Mouse (Mus musculus) myocyte (in vitro differentiated cells): ENCODE measurements at regions not wholly inside any gene's neighbourhood (a gene's known extent, or its start where the extent isn't known, plus 50 kb on each side); places are given as distances from the start of the nearest gene placed in this dataset.

Source experiments
- H3K27me3 ChIP-seq: one replicate; pipeline ENCODE4 v1.6.1; 2011; ENCODE audit not compliant: control insufficient read depth, insufficient read depth, insufficient read length
- H3K36me3 ChIP-seq: one replicate; pipeline ENCODE4 v1.6.1; 2011; ENCODE audit not compliant: control insufficient read depth, insufficient read depth
- H3K4me2 ChIP-seq: one replicate; pipeline ENCODE4 v1.6.1; 2011; ENCODE audit warnings: low read depth, control low read depth
- H3K4me3 ChIP-seq: one replicate; pipeline ENCODE4 v1.5.1; 2011; ENCODE audit warnings: mild to moderate bottlenecking, control low read depth, moderate library complexity
- H3K79me2 ChIP-seq: one replicate; pipeline ENCODE4 v1.6.1; 2011; ENCODE audit not compliant: control insufficient read depth, insufficient read depth
- H3ac ChIP-seq: one replicate; pipeline ENCODE4 v1.6.1; 2011; ENCODE audit not compliant: control insufficient read depth, insufficient read length
- CEBPB ChIP-seq: IDR thresholded peaks from 2 replicates; pipeline ENCODE4 v1.6.1; 2011; ENCODE audit warnings: mild to moderate bottlenecking, moderate library complexity; ENCODE audit not compliant: poor library complexity, insufficient read depth, severe bottlenecking
- E2F4 ChIP-seq: IDR thresholded peaks from one replicate; pipeline ENCODE4 v1.6.1; 2011; ENCODE audit warnings: mild to moderate bottlenecking, control low read depth, moderate library complexity; ENCODE audit not compliant: insufficient read depth
- MAX ChIP-seq: IDR thresholded peaks from one replicate; pipeline ENCODE4 v1.6.1; 2011; ENCODE audit warnings: low read depth, mild to moderate bottlenecking, control low read depth
- MYOD1 ChIP-seq, 3 experiments: IDR thresholded peaks; one replicate each; pipeline ENCODE4 v1.6.1; 2011; ENCODE audit warnings: control low read depth in 2 of 3, low read depth in 2 of 3, mild to moderate bottlenecking in 2 of 3, moderate library complexity in 1 of 3; ENCODE audit not compliant: insufficient read length in 2 of 3, control insufficient read depth in 1 of 3
- MYOG ChIP-seq, 3 experiments: IDR thresholded peaks; one replicate each; pipeline ENCODE4 v1.6.1; 2011; ENCODE audit warnings: control low read depth in 2 of 3, low read depth in 2 of 3, mild to moderate bottlenecking in 2 of 3; ENCODE audit not compliant: insufficient read length in 2 of 3, control insufficient read depth in 1 of 3, insufficient read depth in 1 of 3
- POLR2A ChIP-seq: IDR thresholded peaks from one replicate; pipeline ENCODE4 v1.6.1; 2011; ENCODE audit warnings: low read depth, mild to moderate bottlenecking, control low read depth, moderate library complexity; ENCODE audit not compliant: insufficient read length
- POLR2AphosphoS2 ChIP-seq: IDR thresholded peaks from one replicate; pipeline ENCODE4 v1.6.1; 2011; ENCODE audit warnings: low read depth, control low read depth; ENCODE audit not compliant: insufficient read length
- REST ChIP-seq: IDR thresholded peaks from one replicate; pipeline ENCODE4 v1.6.1; 2011; ENCODE audit warnings: mild to moderate bottlenecking, control low read depth, moderate library complexity; ENCODE audit not compliant: insufficient read depth, insufficient read length
- SRF ChIP-seq: IDR thresholded peaks from one replicate; pipeline ENCODE4 v1.6.1; 2011; ENCODE audit warnings: low read depth; ENCODE audit not compliant: control insufficient read depth, insufficient read length
- TCF12 ChIP-seq: IDR thresholded peaks from one replicate; pipeline ENCODE4 v1.6.1; 2011; ENCODE audit warnings: mild to moderate bottlenecking, control low read depth; ENCODE audit not compliant: poor library complexity, insufficient read depth, severe bottlenecking
- TCF3 ChIP-seq: IDR thresholded peaks from one replicate; pipeline ENCODE4 v1.6.1; 2011; ENCODE audit warnings: low read depth, control low read depth; ENCODE audit not compliant: insufficient read length
- USF1 ChIP-seq: IDR thresholded peaks from one replicate; pipeline ENCODE4 v1.6.1; 2011; ENCODE audit warnings: low read depth, mild to moderate bottlenecking, control low read depth, moderate library complexity

- Histone ChIP-seq H3K4me2 (no peak overlapping the region), H3K4me3 (no peak overlapping the region), H3ac (no peak overlapping the region), H3K79me2 (no peaks in the 10 kb centered on the region), H3K27me3 (no peaks in the 10 kb centered on the region), H3K36me3 (no peaks in the 10 kb centered on the region)
- TF ChIP-seq POLR2AphosphoS2, result no peak
- TF ChIP-seq E2F4, result no peak
- TF ChIP-seq SRF, result no peak
Observed at GRCm38 (mm10) chr6:141126614-141127396, 122.3 kb upstream of the Pde3a start.

DNA sequence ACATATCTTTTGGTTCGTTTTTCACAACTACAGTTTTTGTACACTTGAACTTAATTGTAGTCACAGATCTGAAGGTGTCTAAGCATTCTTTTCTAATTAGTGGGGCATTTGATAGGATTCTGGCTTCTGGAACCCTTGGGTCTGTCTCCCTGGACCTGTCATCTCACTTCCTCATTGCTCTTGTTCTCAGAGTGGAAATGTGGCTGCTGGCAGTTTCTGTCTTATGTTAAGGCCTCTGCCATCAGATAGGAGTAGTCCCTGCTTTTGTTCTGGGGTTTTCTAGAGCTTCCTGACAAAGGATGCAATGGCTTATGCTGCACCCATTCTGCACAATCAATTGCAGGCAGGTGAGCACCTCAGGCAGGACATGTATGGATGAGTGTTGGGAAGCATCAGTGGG lies 119.5 kb upstream of the Pde3a start:
- no peaks in the 10 kb centered on the region for H3K27me3 ChIP-seq
- TF ChIP-seq MYOG (IDR thresholded peaks at IDR 0.05; ENCODE audit: control insufficient read depth in 1 of 3, insufficient read depth in 1 of 3, insufficient read length in 2 of 3, low read depth in 2 of 3), result no peak
- H3K36me3 ChIP-seq, result no peaks in the 10 kb centered on the region
- H3K4me3 ChIP-seq, result no peak overlapping the region
- H3K4me2 ChIP-seq, result no peak overlapping the region
- no peak overlapping the region for H3ac ChIP-seq
- H3K79me2 ChIP-seq, result no peaks in the 10 kb centered on the region

DNA sequence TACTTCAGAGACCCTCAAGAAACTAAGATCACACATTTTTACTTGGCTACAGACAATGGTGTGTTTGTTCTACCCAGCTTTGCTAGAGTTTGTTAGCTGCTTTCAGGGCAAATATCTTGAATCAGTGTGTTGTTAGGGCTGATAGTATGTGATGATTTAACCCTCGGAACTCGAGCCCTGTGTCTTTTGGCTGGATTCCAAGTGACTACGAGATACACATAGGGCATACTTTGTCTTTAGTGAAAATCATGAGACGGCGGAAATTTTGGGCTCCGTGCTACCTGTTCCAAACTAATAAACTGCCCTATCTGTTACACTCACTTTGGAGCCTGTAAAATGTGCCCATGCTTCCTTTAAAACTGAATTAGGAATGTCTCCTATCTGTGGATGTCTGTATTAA lies 114.9 kb upstream of the Pde3a start:
- Histone ChIP-seq H3K36me3 (no peaks in the 10 kb centered on the region), H3K4me2 (no peak overlapping the region), H3K27me3 (no peaks in the 10 kb centered on the region), H3K4me3 (no peak overlapping the region), H3ac (no peak overlapping the region), H3K79me2 (no peaks in the 10 kb centered on the region)
- TF ChIP-seq REST (no peak), POLR2A (no peak), SRF (no peak), MAX (no peak), MYOD1 (IDR thresholded peaks at IDR 0.05; ENCODE audit: control insufficient read depth in 1 of 3, insufficient read length in 2 of 3, low read depth in 2 of 3) (no peak), POLR2AphosphoS2 (no peak), E2F4 (no peak), USF1 (no peak), MYOG (IDR thresholded peaks at IDR 0.05; ENCODE audit: control insufficient read depth in 1 of 3, insufficient read depth in 1 of 3, insufficient read length in 2 of 3, low read depth in 2 of 3) (no peak), TCF3 (no peak), CEBPB (no peak), TCF12 (no peak)

GRCm38 (mm10) chr6:141136664-141137375 lies 112.2 kb upstream of the Pde3a start:
- H3K36me3 ChIP-seq, result no peaks in the 10 kb centered on the region

GRCm38 (mm10) chr6:141141016-141141415 lies 108.1 kb upstream of the Pde3a start:
- H3K27me3 ChIP-seq, result no peaks in the 10 kb centered on the region
- H3K36me3 ChIP-seq, result no peaks in the 10 kb centered on the region
- TF ChIP-seq POLR2A (no peak), TCF3 (no peak)
- no peak overlapping the region for H3K4me2 ChIP-seq
- no peak overlapping the region for H3K4me3 ChIP-seq
- H3ac ChIP-seq, result no peak overlapping the region
- H3K79me2 ChIP-seq, result no peaks in the 10 kb centered on the region

More at GRCm38 (mm10) chr6:141136664-141137375, 112.2 kb upstream of the Pde3a start:
- Histone ChIP-seq H3K4me3 (no peak overlapping the region), H3K79me2 (no peaks in the 10 kb centered on the region), H3K27me3 (no peaks in the 10 kb centered on the region), H3K4me2 (no peak overlapping the region), H3ac (no peak overlapping the region)
- TF ChIP-seq MYOG (IDR thresholded peaks at IDR 0.05; ENCODE audit: control insufficient read depth in 1 of 3, insufficient read depth in 1 of 3, insufficient read length in 2 of 3, low read depth in 2 of 3), result no peak
- TF ChIP-seq SRF, result no peak
- no peak for TF ChIP-seq TCF3
- TF ChIP-seq REST, result no peak
- TF ChIP-seq POLR2AphosphoS2, result no peak
- TF ChIP-seq TCF12, result no peak
- no peak for TF ChIP-seq USF1
- TF ChIP-seq MAX, result no peak
- TF ChIP-seq POLR2A, result no peak
- TF ChIP-seq CEBPB, result no peak
- TF ChIP-seq E2F4, result no peak
- TF ChIP-seq MYOD1 (IDR thresholded peaks at IDR 0.05; ENCODE audit: control insufficient read depth in 1 of 3, insufficient read length in 2 of 3, low read depth in 2 of 3), result no peak
